Mouse (Mus musculus): ENCODE measurements around the gene Chka. TPM values are rescaled to one million over a fixed set of nuclear protein-coding genes. Genes with fewer than 3 reads are reported as not detected.

Gene Chka
- polyA plus RNA-seq, 1 experiment from 2014 or later = 26.2 TPM

- no peak for DNase-seq (ENCODE audit: low spot score)
These were observed 4.6 kb upstream of the Chka start for GRCm38 (mm10) chr19:3846676-3847604.

GRCm38 (mm10) chr19:3847711-3848110, 3.9 kb upstream of the Chka start:
- DNase-seq (ENCODE audit: low spot score) = no peak

GRCm38 (mm10) chr19:3848207-3848808, 3.3 kb upstream of the Chka start:
- DNase-seq (ENCODE audit: low spot score) = no peak

GRCm38 (mm10) chr19:3849251-3849650, 2.3 kb upstream of the Chka start:
- DNase-seq (ENCODE audit: low spot score) = no peak

- DNase-seq (ENCODE audit: low spot score) = no peak
These were observed 1.5 kb upstream of the Chka start for GRCm38 (mm10) chr19:3850076-3850475.

- no peak for DNase-seq (ENCODE audit: low spot score)
These were observed 615 bp upstream of the Chka start for GRCm38 (mm10) chr19:3850847-3851469.

GRCm38 (mm10) chr19:3851979-3852681, 557 bp downstream of the Chka start:
- DNase-seq (ENCODE audit: low spot score) = peak; percentile 35

GRCm38 (mm10) chr19:3853121-3853520, 1.5 kb downstream of the Chka start:
- no peak for DNase-seq (ENCODE audit: low spot score)

- DNase-seq (ENCODE audit: low spot score) = no peak
These were observed 2.3 kb downstream of the Chka start for GRCm38 (mm10) chr19:3853891-3854290.

GRCm38 (mm10) chr19:3855091-3855490, 3.5 kb downstream of the Chka start:
- DNase-seq (ENCODE audit: low spot score) = no peak

GRCm38 (mm10) chr19:3855601-3856000, 4.0 kb downstream of the Chka start:
- DNase-seq (ENCODE audit: low spot score) = no peak

GRCm38 (mm10) chr19:3857220-3857619, 5.6 kb downstream of the Chka start:
- no peak for DNase-seq (ENCODE audit: low spot score)

GRCm38 (mm10) chr19:3862713-3863112, 11.1 kb downstream of the Chka start:
- DNase-seq (ENCODE audit: low spot score) = no peak

GRCm38 (mm10) chr19:3864960-3865359, 13.4 kb downstream of the Chka start:
- DNase-seq (ENCODE audit: low spot score) = no peak

GRCm38 (mm10) chr19:3868290-3868689, 16.7 kb downstream of the Chka start:
- DNase-seq (ENCODE audit: low spot score) = no peak

- no peak for DNase-seq (ENCODE audit: low spot score)
These were observed 19.9 kb downstream of the Chka start for GRCm38 (mm10) chr19:3871468-3871867.

- no peak for DNase-seq (ENCODE audit: low spot score)
These were observed 20.8 kb downstream of the Chka start for GRCm38 (mm10) chr19:3872373-3872772.

- no peak for DNase-seq (ENCODE audit: low spot score)
These were observed 23.5 kb downstream of the Chka start for GRCm38 (mm10) chr19:3875045-3875444.

GRCm38 (mm10) chr19:3880054-3880848, 28.7 kb downstream of the Chka start:
- DNase-seq (ENCODE audit: low spot score) = no peak

GRCm38 (mm10) chr19:3882214-3882613, 30.6 kb downstream of the Chka start:
- DNase-seq (ENCODE audit: low spot score) = no peak

Data from thymus, postnatal 0 days (tissue).